9 mouse cellular contexts compared by ENCODE assay signal in the genomic region with DNA sequence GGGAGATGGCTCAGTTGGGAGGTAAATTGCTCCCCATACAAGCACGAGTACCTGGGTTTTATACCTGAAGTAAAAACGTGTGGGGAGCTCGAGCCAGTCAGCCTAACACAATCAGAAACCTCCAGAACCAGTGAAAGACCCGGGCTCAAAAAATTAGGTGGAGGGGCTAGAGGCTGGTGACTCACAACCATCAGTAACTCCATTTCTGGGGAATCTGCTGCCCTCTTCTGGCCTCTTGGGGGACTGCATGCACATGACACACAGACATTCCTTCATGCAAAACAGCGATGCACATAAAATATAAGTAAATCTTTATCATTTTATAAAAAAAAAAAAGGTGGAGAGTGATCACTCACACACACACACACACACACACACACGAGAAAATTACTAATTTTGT. TPM values are rescaled to one million over a fixed set of nuclear protein-coding genes. Genes with fewer than 3 reads are reported as not detected.
DNase-seq lines count a peak whose midpoint lies in the region; ATAC-seq lines count a peak whose summit lies in the region.
"Had no signal": no experiment of that assay in that cellular context is flagged by ENCODE, and none has a peak within 500 bp of the region (broad histone marks: within the 10 kb centered on the region; RNA-seq: fewer than 3 reads in every experiment).

No protein-coding gene starts in this region.

- DNase-seq in forebrain, embryonic 11.5 days (ENCODE audit: low spot score) = peak; percentile 75
- DNase-seq in midbrain, embryonic 10.5 days (ENCODE audit: low spot score) = peak; percentile 53
- peak; percentile 82 for DNase-seq in ZHBTc4 (ENCODE audit: low read depth, low spot score)
- DNase-seq in gastrocnemius, postnatal 25 days = peak; percentile 29
- DNase-seq in retina, postnatal 1 day = peak; percentile 55

- H3K4me1 ChIP-seq in forebrain, embryonic 11.5 days (replicated peaks; ENCODE audit: control insufficient read depth, insufficient read depth, low read length) = peaks cover 4% of the 10 kb centered on the region; the same call in 1 of the 2 replicates
- peaks cover 15% of the 10 kb centered on the region for H3K4me1 ChIP-seq in forebrain, embryonic 16.5 days (replicated peaks; ENCODE audit: control insufficient read depth, insufficient read depth, low read length)
- H3K4me1 ChIP-seq in midbrain, embryonic 10.5 days = peaks cover 23% of the 10 kb centered on the region
- peaks cover 24% of the 10 kb centered on the region for H3K4me1 ChIP-seq in midbrain, embryonic 13.5 days (replicated peaks)

- H3K9ac ChIP-seq in forebrain, embryonic 11.5 days (ENCODE audit: low read length) = no peak overlapping the region
- H3K9ac ChIP-seq in forebrain, embryonic 16.5 days (replicated peaks; ENCODE audit: low read depth, low read length) = no peak overlapping the region
- no peak overlapping the region for H3K9ac ChIP-seq in midbrain, embryonic 13.5 days (replicated peaks)

- no peaks in the 10 kb centered on the region for H3K36me3 ChIP-seq in forebrain, embryonic 11.5 days (ENCODE audit: control insufficient read depth, insufficient read depth, low read length)
- H3K36me3 ChIP-seq in forebrain, embryonic 16.5 days (ENCODE audit: control insufficient read depth, insufficient read depth) = peaks cover 8% of the 10 kb centered on the region
- H3K36me3 ChIP-seq in midbrain, embryonic 10.5 days = peaks cover 35% of the 10 kb centered on the region
- peaks cover 27% of the 10 kb centered on the region for H3K36me3 ChIP-seq in midbrain, embryonic 13.5 days

- no peak overlapping the region for H3K4me2 ChIP-seq in forebrain, embryonic 11.5 days (ENCODE audit: low read depth, low read length, severe bottlenecking)
- H3K4me2 ChIP-seq in forebrain, embryonic 16.5 days (ENCODE audit: low read length) = no peak overlapping the region
- no peak overlapping the region for H3K4me2 ChIP-seq in midbrain, embryonic 13.5 days (replicated peaks)

- no peak for ATAC-seq in forebrain, embryonic 11.5 days (replicated peaks; ENCODE audit: low FRiP score)
- ATAC-seq in forebrain, embryonic 16.5 days = no peak
- ATAC-seq in midbrain, embryonic 13.5 days = no peak
- no peak for ATAC-seq in monocyte, adult 5-6 weeks (replicated peaks; ENCODE audit: insufficient number of reproducible peaks, low FRiP score, low TSS enrichment, poor library complexity, severe bottlenecking)

- 67% methylated on average over 6 of the region's 6 CpGs for WGBS in forebrain, embryonic 11.5 days
- 70% methylated on average over 6 of the region's 6 CpGs for WGBS in forebrain, embryonic 16.5 days
- WGBS in midbrain, embryonic 10.5 days = 63% methylated on average over 6 of the region's 6 CpGs
- WGBS in midbrain, embryonic 13.5 days = 63% methylated on average over 6 of the region's 6 CpGs

- no peaks in the 10 kb centered on the region for H3K9me3 ChIP-seq in forebrain, embryonic 11.5 days (ENCODE audit: control insufficient read depth, low read length)
- H3K9me3 ChIP-seq in forebrain, embryonic 16.5 days (ENCODE audit: control insufficient read depth, low read length) = peaks cover 5% of the 10 kb centered on the region; the same call in 1 of the 2 replicates
- no peaks in the 10 kb centered on the region for H3K9me3 ChIP-seq in midbrain, embryonic 10.5 days (replicated peaks)
- no peaks in the 10 kb centered on the region for H3K9me3 ChIP-seq in midbrain, embryonic 13.5 days

- no peaks in the 10 kb centered on the region for H3K27me3 ChIP-seq in forebrain, embryonic 11.5 days (ENCODE audit: control insufficient read depth, insufficient read depth, low read length)
- no peaks in the 10 kb centered on the region for H3K27me3 ChIP-seq in forebrain, embryonic 16.5 days (replicated peaks; ENCODE audit: control insufficient read depth, insufficient read depth, low read length)
- H3K27me3 ChIP-seq in midbrain, embryonic 10.5 days (ENCODE audit: low read depth, poor library complexity, severe bottlenecking) = no peaks in the 10 kb centered on the region
- H3K27me3 ChIP-seq in midbrain, embryonic 13.5 days = no peaks in the 10 kb centered on the region

- no peak overlapping the region for H3K27ac ChIP-seq in forebrain, embryonic 11.5 days (ENCODE audit: low read depth, low read length)
- no peak overlapping the region for H3K27ac ChIP-seq in forebrain, embryonic 16.5 days (ENCODE audit: low read length)
- no peak overlapping the region for H3K27ac ChIP-seq in midbrain, embryonic 10.5 days (replicated peaks)
- H3K27ac ChIP-seq in midbrain, embryonic 13.5 days = no peak overlapping the region

- no peak overlapping the region for H3K4me3 ChIP-seq in forebrain, embryonic 11.5 days (ENCODE audit: low read depth, low read length)
- H3K4me3 ChIP-seq in forebrain, embryonic 16.5 days (replicated peaks; ENCODE audit: low read length) = no peak overlapping the region
- H3K4me3 ChIP-seq in midbrain, embryonic 10.5 days = no peak overlapping the region
- no peak overlapping the region for H3K4me3 ChIP-seq in midbrain, embryonic 13.5 days (replicated peaks)

RNA-seq across cellular contexts. Expression of a gene that starts 4.2 kb away (rescaled TPM):
- 5.3 and 6.8 TPM in 2 replicates for polyA plus RNA-seq in forebrain, embryonic 11.5 days (2014; fragmentation: Nextera tagmentation; extraction: Ambion mirVana)
- 8.2 and 9.2 TPM in 2 replicates for polyA plus RNA-seq in forebrain, embryonic 16.5 days (2015; fragmentation: Nextera tagmentation; extraction: Ambion mirVana)
- 6.8 and 8.7 TPM in 2 replicates for polyA plus RNA-seq in midbrain, embryonic 10.5 days (2016; fragmentation: Nextera tagmentation; extraction: Ambion mirVana)
- 7.3 and 8.8 TPM in 2 replicates for polyA plus RNA-seq in midbrain, embryonic 13.5 days (2015; fragmentation: Nextera tagmentation; extraction: Ambion mirVana)
- total RNA-seq in gastrocnemius, postnatal 25 days (2021) = 10 to 100 TPM; 40.9 to 48.8 TPM
- 3.1 to 8.6 TPM (median 4.5 TPM) in 3 replicates for total RNA-seq in monocyte, adult 5-6 weeks (2017)

RNA-seq across cellular contexts. Expression of a gene that starts 32.4 kb away (rescaled TPM):
- polyA plus RNA-seq in forebrain, embryonic 11.5 days (2014; fragmentation: Nextera tagmentation; extraction: Ambion mirVana) = not detected in 2 replicates
- polyA plus RNA-seq in forebrain, embryonic 16.5 days (2015; fragmentation: Nextera tagmentation; extraction: Ambion mirVana) = 0.19 TPM in 1 of 2 replicates, not detected in the other
- 0.14 TPM in 1 of 2 replicates, not detected in the other for polyA plus RNA-seq in midbrain, embryonic 10.5 days (2016; fragmentation: Nextera tagmentation; extraction: Ambion mirVana)
- 0.08 TPM in 1 of 2 replicates, not detected in the other for polyA plus RNA-seq in midbrain, embryonic 13.5 days (2015; fragmentation: Nextera tagmentation; extraction: Ambion mirVana)
- not detected for total RNA-seq in gastrocnemius, postnatal 25 days (2021)
- total RNA-seq in monocyte, adult 5-6 weeks (2017) = not detected in 3 replicates
- total RNA-seq: heart, postnatal 10 days had no signal

RNA-seq across cellular contexts. Expression of a gene that starts 46.9 kb away (rescaled TPM):
- polyA plus RNA-seq in forebrain, embryonic 11.5 days (2014; fragmentation: Nextera tagmentation; extraction: Ambion mirVana) = 1,258 and 1,292 TPM in 2 replicates
- 1,169 and 1,368 TPM in 2 replicates for polyA plus RNA-seq in forebrain, embryonic 16.5 days (2015; fragmentation: Nextera tagmentation; extraction: Ambion mirVana)
- 1,714 and 1,799 TPM in 2 replicates for polyA plus RNA-seq in midbrain, embryonic 10.5 days (2016; fragmentation: Nextera tagmentation; extraction: Ambion mirVana)
- 700 and 837 TPM in 2 replicates for polyA plus RNA-seq in midbrain, embryonic 13.5 days (2015; fragmentation: Nextera tagmentation; extraction: Ambion mirVana)
- 10 to 100 TPM; 17.1 to 35.7 TPM for total RNA-seq in gastrocnemius, postnatal 25 days (2021)
- 30.4 to 97.0 TPM (median 61.4 TPM) in 3 replicates for total RNA-seq in monocyte, adult 5-6 weeks (2017)

Comparison
In these comparisons a context has a peak if more than half of its experiments do, and no peak if none do; other contexts are left out.
1. DNase-seq: peak in every context shown above with its lines; median percentile 82 in ZHBTc4; 75 in forebrain, embryonic 11.5 days; 55 in retina, postnatal 1 day; 53 in midbrain, embryonic 10.5 days; 29 in gastrocnemius, postnatal 25 days.